Mouse (Mus musculus) cortical plate, adult 2 months (tissue): ENCODE data around the gene Filip1l.

Experiments
- CTCF ChIP-seq: fragments of 200-500 bp; IDR thresholded peaks from 2 replicates; pipeline ENCODE4 v1.5.1; 2011; ENCODE audit warnings: mild to moderate bottlenecking, control low read depth, low read length; ENCODE audit not compliant: insufficient read depth; ENCODE audit errors: extremely low read depth
- POLR2A ChIP-seq: fragments of 200-500 bp; IDR thresholded peaks from 2 replicates; pipeline ENCODE4 v1.6.1; 2011; ENCODE audit warnings: mild to moderate bottlenecking, low read length, control low read depth; ENCODE audit not compliant: insufficient read depth; ENCODE audit errors: extremely low read depth

DNA sequence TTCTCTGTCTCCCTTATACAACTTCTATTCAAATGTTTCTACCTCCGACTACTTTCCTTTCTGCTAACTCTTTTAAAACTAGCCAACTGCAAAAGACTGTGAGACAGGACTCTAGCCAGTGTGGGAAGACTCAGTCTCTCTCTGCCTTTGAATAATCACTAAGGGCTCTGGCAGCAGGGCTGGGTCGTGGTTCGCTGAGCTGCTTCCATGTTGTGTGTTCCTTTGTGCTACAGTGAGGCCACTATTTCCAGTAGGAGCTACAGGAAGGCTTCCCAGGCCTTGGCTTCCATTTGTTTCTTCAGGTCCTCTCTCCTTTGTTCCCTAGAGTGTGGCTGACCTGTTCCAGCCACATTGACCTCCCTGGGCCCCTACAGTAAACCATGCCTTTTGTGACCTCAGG lies 6.6 kb upstream of the Filip1l start:
- TF ChIP-seq CTCF = no peak
- TF ChIP-seq POLR2A = no peak
